Mouse (Mus musculus): ENCODE results near the gene Rpl27a. TPM values are rescaled to one million over a fixed set of nuclear protein-coding genes. Genes with fewer than 3 reads are reported as not detected.

The Rpl27a gene
- polyA plus RNA-seq, 1 experiment from 2014 or later = 82.1 TPM

DNA sequence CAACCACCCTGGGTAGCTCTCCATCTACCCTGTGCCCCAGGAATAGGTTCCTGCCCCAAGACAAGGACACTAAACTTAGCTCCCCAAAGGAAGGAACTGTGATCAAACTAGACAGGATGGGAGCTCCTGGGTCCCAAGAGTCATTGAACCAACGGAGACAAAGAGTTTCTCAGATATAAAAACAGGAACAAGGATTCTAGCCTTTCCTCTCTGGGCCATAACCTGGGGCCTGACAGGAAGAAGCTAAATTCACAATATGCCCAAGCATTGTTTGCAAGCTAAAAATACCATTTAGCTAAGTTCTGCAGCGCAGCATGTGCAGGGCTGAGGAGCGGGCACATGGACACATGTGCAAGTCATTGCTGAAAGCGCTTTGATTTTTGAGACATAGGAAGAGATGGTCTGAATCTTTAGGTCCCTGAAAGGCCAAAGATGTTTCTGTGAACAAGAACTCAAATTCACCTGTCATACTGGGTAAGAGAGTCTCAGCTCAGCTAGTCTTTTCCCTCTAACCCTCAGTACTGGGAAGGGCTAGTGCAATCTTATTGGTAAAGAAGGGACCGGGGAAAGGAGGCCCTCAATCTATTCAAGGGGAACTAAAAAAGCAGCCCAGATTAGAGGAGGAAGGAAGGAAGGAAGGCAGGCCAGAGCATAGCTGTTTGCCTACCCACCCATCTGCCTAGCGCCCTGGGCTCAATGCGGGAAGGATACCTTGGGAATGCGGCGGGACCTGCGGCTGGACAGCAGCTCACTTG, 22.8 kb downstream of the Rpl27a start:
- Histone ChIP-seq H3K4me2 (no peak overlapping the region), H3K27ac (replicated peaks) (peak overlapping the region; percentile 46; the same call in 1 of the 2 replicates), H3K9ac (no peak overlapping the region), H3K4me3 (no peak overlapping the region), H3K9me3 (no peaks in the 10 kb centered on the region), H3K4me1 (peaks cover 26% of the 10 kb centered on the region), H3K36me3 (peaks cover 88% of the 10 kb centered on the region), H3K27me3 (replicated peaks) (no peaks in the 10 kb centered on the region)
- WGBS = 73% methylated on average over 10 of the region's 10 CpGs
- ATAC-seq (ENCODE audit: extremely low read depth, insufficient number of reproducible peaks, low FRiP score, low TSS enrichment) = no peak

DNA sequence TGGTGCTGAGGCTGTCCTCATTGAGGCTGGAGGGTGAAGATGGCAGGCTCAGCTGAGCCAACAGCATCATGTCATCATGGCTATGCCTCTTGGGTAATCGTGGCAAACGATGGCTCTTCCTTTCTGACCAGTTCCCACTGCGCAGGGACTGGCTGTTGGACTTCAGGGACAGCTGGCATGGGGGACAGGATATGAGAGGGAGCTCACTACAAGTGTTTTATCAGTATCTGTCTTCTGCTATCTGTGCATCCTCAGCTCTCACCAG, 23.3 kb downstream of the Rpl27a start:
- Histone ChIP-seq H3K9ac (no peak overlapping the region), H3K27me3 (replicated peaks) (no peaks in the 10 kb centered on the region), H3K36me3 (peaks cover 87% of the 10 kb centered on the region), H3K27ac (replicated peaks) (peak overlapping the region; percentile 46; the same call in 1 of the 2 replicates), H3K4me2 (no peak overlapping the region), H3K9me3 (no peaks in the 10 kb centered on the region), H3K4me1 (peaks cover 25% of the 10 kb centered on the region), H3K4me3 (no peak overlapping the region)
- no peak for ATAC-seq (ENCODE audit: extremely low read depth, insufficient number of reproducible peaks, low FRiP score, low TSS enrichment)
- 46% methylated on average over 3 of the region's 3 CpGs for WGBS

DNA sequence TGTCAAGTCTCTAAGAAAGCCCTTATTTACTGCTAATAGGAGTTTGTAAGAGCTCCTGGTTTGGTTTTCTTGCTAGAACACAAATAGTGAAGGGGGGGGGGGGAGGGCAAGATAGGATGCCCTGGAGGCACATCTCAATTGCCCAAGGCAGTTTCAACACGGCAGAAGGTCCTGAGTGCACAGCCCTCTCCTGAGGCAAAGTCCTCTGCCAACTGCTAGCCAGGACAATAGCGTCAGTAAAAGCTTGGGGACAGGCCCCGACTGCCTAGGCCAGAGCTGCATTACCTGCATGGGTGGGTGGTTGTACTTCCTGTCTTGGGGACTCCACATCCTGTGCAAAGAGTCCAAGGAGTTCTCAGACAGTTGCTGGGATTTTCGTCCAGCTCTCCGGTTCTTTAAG, 25.8 kb downstream of the Rpl27a start:
- Histone ChIP-seq H3K9me3 (no peaks in the 10 kb centered on the region), H3K9ac (no peak overlapping the region), H3K4me2 (no peak overlapping the region), H3K36me3 (peaks cover 82% of the 10 kb centered on the region), H3K27ac (replicated peaks) (peak overlapping the region; percentile 13; the same call in 1 of the 2 replicates), H3K4me3 (no peak overlapping the region), H3K27me3 (replicated peaks) (no peaks in the 10 kb centered on the region), H3K4me1 (peaks cover 24% of the 10 kb centered on the region)
- ATAC-seq (ENCODE audit: extremely low read depth, insufficient number of reproducible peaks, low FRiP score, low TSS enrichment) = no peak
- WGBS = 66% methylated on average over 5 of the region's 5 CpGs

DNA sequence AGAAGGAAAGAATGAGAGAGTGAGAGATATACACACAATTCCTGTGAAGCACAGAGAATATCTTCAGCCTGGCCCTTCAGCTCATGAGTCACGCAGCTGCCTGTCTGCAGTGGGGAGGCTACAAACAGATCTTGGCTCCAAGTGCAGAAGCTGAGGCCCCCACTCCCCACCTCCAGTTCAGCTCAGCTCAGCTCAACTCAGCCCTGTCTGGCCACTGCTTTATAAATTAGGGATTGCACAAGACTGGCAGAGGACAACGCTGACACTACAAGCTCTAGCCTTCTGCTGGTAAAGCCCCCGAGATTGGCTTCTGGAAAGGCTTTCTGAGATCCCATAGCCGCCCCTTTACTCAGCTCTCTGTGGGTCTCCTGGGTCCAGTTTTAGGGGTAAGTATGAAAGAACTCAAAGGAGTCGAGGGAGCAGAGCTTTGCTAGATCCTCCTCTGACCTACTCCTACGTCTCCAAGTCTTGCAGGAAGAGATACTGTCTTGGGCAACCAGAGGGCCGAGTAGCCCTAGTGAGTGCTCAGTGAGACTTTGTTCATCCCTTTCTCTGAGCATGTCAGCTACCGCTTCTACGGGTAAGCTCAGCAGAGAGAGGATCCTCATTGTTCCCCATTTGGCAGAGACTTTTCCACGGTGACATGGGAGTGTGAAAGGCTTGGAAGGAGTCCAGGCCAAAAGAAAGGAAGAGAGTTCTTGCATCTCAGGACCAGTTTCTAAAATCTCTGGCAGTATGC, 26.5 kb downstream of the Rpl27a start:
- Histone ChIP-seq H3K4me2 (no peak overlapping the region), H3K9ac (peak overlapping the region; percentile 58; the same call in 1 of the 2 replicates), H3K4me1 (peaks cover 27% of the 10 kb centered on the region), H3K9me3 (no peaks in the 10 kb centered on the region), H3K27me3 (replicated peaks) (no peaks in the 10 kb centered on the region), H3K27ac (replicated peaks) (peak overlapping the region; percentile 13), H3K4me3 (no peak overlapping the region), H3K36me3 (peaks cover 80% of the 10 kb centered on the region)
- WGBS = 67% methylated on average over 10 of the region's 10 CpGs
- ATAC-seq (ENCODE audit: extremely low read depth, insufficient number of reproducible peaks, low FRiP score, low TSS enrichment) = no peak

DNA sequence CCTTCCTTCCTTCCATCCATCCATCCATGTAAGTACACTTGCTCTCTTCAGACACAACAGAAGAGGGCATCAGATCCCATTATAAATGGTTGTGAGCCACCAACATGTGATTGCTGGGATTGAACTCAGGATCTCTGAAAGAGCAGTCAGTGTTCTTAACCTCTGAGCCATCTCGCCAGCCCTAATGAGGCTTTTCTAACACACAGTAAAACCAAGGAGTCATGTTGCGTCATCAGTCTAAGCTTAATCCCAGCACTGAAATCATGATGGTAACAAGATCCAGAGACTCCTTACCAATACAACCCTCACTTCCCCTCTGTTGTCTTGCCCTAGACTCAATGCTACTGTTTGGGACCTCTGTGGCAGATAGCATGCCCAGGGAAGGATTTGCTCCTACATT, 27.2 kb downstream of the Rpl27a start:
- Histone ChIP-seq H3K27me3 (replicated peaks) (no peaks in the 10 kb centered on the region), H3K36me3 (peaks cover 79% of the 10 kb centered on the region), H3K27ac (replicated peaks) (no peak overlapping the region; the same call in 1 of the 2 replicates), H3K4me1 (peaks cover 35% of the 10 kb centered on the region), H3K9me3 (no peaks in the 10 kb centered on the region), H3K4me3 (no peak overlapping the region), H3K4me2 (no peak overlapping the region), H3K9ac (no peak overlapping the region)
- WGBS = 89% methylated on average over 2 of the region's 2 CpGs
- ATAC-seq (ENCODE audit: extremely low read depth, insufficient number of reproducible peaks, low FRiP score, low TSS enrichment) = no peak

DNA sequence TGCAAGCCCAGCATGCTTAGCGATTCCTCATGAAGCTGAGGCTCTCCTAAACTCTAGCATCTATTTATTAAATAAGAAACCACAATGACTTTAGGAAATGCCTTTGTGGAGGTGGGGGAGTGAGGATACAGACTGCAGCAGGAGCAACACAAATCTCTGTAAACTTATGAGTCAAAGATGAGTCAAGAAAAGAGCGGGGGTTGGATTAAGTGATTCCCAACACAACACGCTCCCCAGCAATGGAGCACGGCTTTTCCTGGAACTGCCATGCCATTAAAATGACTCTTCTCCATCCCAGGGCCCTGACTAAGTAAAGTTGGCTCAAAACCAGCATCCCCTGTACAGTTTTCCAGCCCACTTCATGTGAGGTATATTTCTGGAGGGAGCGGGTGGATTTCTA, 27.8 kb downstream of the Rpl27a start:
- WGBS = 88% methylated on average over 5 of the region's 5 CpGs
- H3K36me3 ChIP-seq = peaks cover 79% of the 10 kb centered on the region
- ATAC-seq (ENCODE audit: extremely low read depth, insufficient number of reproducible peaks, low FRiP score, low TSS enrichment) = no peak
- no peak overlapping the region for H3K4me2 ChIP-seq
- H3K9ac ChIP-seq = no peak overlapping the region
- H3K4me3 ChIP-seq = no peak overlapping the region
- H3K9me3 ChIP-seq = no peaks in the 10 kb centered on the region
- peaks cover 37% of the 10 kb centered on the region for H3K4me1 ChIP-seq
- H3K27ac ChIP-seq (replicated peaks) = no peak overlapping the region
- no peaks in the 10 kb centered on the region for H3K27me3 ChIP-seq (replicated peaks)

- peaks cover 22% of the 10 kb centered on the region for H3K36me3 ChIP-seq
- WGBS = 21% methylated on average over 6 of the region's 6 CpGs
- H3K4me1 ChIP-seq = peaks cover 56% of the 10 kb centered on the region
- no peaks in the 10 kb centered on the region for H3K27me3 ChIP-seq (replicated peaks)
- no peak overlapping the region for H3K4me3 ChIP-seq
- H3K4me2 ChIP-seq = 0 out of 2 replicates have a peak overlapping the region, but pooled peaks have one; percentile 4
- peak overlapping the region; percentile 50 for H3K9ac ChIP-seq
- no peaks in the 10 kb centered on the region for H3K9me3 ChIP-seq
- H3K27ac ChIP-seq (replicated peaks) = peak overlapping the region; percentile 70
- ATAC-seq (ENCODE audit: extremely low read depth, insufficient number of reproducible peaks, low FRiP score, low TSS enrichment) = peak; percentile 69; the same call in 1 of the 2 replicates
These were observed 40.6 kb downstream of the Rpl27a start for GRCm38 (mm10) chr7:109559536-109559935.

- H3K4me3 ChIP-seq = no peak overlapping the region
- peak overlapping the region; percentile 72 for H3K27ac ChIP-seq (replicated peaks)
- 44% methylated on average over 8 of the region's 8 CpGs for WGBS
- no peak overlapping the region for H3K4me2 ChIP-seq
- no peak for ATAC-seq (ENCODE audit: extremely low read depth, insufficient number of reproducible peaks, low FRiP score, low TSS enrichment)
- H3K36me3 ChIP-seq = peaks cover 19% of the 10 kb centered on the region
- no peaks in the 10 kb centered on the region for H3K9me3 ChIP-seq
- H3K27me3 ChIP-seq (replicated peaks) = no peaks in the 10 kb centered on the region
- peaks cover 61% of the 10 kb centered on the region for H3K4me1 ChIP-seq
- no peak overlapping the region; the same call in 1 of the 2 replicates for H3K9ac ChIP-seq
These were observed 42.7 kb downstream of the Rpl27a start for GRCm38 (mm10) chr7:109561466-109562153.

- no peak for ATAC-seq (ENCODE audit: extremely low read depth, insufficient number of reproducible peaks, low FRiP score, low TSS enrichment)
- Histone ChIP-seq H3K36me3 (peaks cover 14% of the 10 kb centered on the region), H3K4me1 (peaks cover 67% of the 10 kb centered on the region), H3K9me3 (no peaks in the 10 kb centered on the region), H3K27ac (replicated peaks) (peak overlapping the region; percentile 72), H3K4me2 (peak overlapping the region; percentile 40), H3K27me3 (replicated peaks) (no peaks in the 10 kb centered on the region), H3K9ac (peak overlapping the region; percentile 45; the same call in 1 of the 2 replicates), H3K4me3 (no peak overlapping the region)
- 41% methylated on average over 4 of the region's 4 CpGs for WGBS
These were observed 43.2 kb downstream of the Rpl27a start for GRCm38 (mm10) chr7:109562154-109562599.

DNA sequence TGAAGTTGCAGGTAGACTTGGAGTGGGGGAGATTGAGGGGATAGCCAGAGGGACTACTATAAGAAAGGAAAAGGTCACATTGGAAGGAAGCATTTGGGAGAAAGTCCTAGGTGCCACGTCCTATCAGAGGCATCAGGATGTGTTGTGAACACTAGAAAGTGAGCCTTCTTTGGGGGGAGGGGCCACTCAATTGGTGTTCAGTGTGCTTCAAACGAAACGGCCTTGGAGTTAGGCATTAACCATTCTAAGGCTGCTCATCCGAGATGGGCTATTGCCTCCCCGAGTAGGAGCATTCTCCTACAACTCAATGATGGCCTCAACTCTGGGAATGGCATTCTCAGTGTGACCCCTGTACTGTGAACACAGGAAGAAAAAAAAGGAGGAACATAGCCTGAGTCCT, 43.7 kb downstream of the Rpl27a start:
- Histone ChIP-seq H3K36me3 (peaks cover 15% of the 10 kb centered on the region), H3K9me3 (no peaks in the 10 kb centered on the region), H3K27ac (replicated peaks) (peak overlapping the region; percentile 72), H3K4me3 (no peak overlapping the region), H3K9ac (peak overlapping the region; percentile 45; the same call in 1 of the 2 replicates), H3K27me3 (replicated peaks) (no peaks in the 10 kb centered on the region), H3K4me2 (peak overlapping the region; percentile 40), H3K4me1 (peaks cover 71% of the 10 kb centered on the region)
- WGBS = 61% methylated on average over 5 of the region's 5 CpGs
- no peak for ATAC-seq (ENCODE audit: extremely low read depth, insufficient number of reproducible peaks, low FRiP score, low TSS enrichment)

DNA sequence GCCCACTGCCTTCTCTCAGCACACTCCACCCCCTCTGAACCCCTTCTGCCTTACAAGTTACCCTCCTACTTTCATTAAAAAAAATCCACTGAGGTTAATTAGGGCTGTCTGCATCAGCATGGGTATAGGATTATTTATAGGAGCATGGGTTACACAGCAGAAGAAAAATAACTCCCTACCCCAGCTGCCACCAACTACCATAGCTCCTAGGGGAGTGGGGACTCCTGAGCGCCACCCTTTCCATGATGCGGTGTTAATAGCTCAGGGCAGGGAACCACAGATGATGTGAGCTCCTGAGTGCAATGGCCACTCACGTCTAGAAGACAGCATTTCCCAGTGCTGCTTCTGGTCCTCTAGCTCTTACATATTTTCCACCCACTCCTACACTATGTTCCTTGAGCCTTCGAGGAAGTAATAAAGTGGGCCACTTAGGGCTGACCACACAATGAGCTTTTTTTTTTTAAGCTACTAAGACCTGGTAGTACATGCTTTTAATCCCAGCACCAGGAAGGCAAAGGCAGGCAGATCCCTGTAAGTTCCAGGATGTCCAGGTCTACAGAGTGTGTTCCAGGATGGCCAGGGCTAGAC, 44.9 kb downstream of the Rpl27a start:
- no peaks in the 10 kb centered on the region for H3K27me3 ChIP-seq (replicated peaks)
- no peak overlapping the region for H3K4me3 ChIP-seq
- 70% methylated on average over 4 of the region's 4 CpGs for WGBS
- peaks cover 27% of the 10 kb centered on the region for H3K36me3 ChIP-seq
- ATAC-seq (ENCODE audit: extremely low read depth, insufficient number of reproducible peaks, low FRiP score, low TSS enrichment) = no peak
- peak overlapping the region; percentile 72; the same call in 1 of the 2 replicates for H3K27ac ChIP-seq (replicated peaks)
- H3K9ac ChIP-seq = peak overlapping the region; percentile 50; the same call in 1 of the 2 replicates
- peaks cover 82% of the 10 kb centered on the region for H3K4me1 ChIP-seq
- no peaks in the 10 kb centered on the region for H3K9me3 ChIP-seq
- H3K4me2 ChIP-seq = no peak overlapping the region

Measured in heart, embryonic 13.5 days (tissue).